Mouse (Mus musculus) lung, embryonic 14.5 days (tissue): ENCODE data around the gene Olfr906. TPM values are rescaled to one million over a fixed set of nuclear protein-coding genes. Genes with fewer than 3 reads are reported as not detected.

Experiments used
- ATAC-seq: fragments of 200-750 bp; cut with Nextera tagmentation; 2 replicates; pipeline ENCODE4 v1.8.0; 2017; ENCODE audit warnings: mild to moderate bottlenecking, moderate TSS enrichment, moderate library complexity; ENCODE audit not compliant: insufficient read depth
- DNase-seq: peaks from one replicate; pipeline ENCODE4 v3.0.0-alpha.2; 2015
- H3K27ac ChIP-seq: fragments of 300-500 bp; sonication (generic); 2 replicates; pipeline ENCODE4 v1.5.1; 2014; ENCODE audit warnings: low read depth, mild to moderate bottlenecking, moderate library complexity
- H3K27me3 ChIP-seq: fragments of 300-500 bp; sonication (generic); 2 replicates; pipeline ENCODE4 v1.6.1; 2014; ENCODE audit warnings: low read length, control low read depth; ENCODE audit not compliant: insufficient read depth
- H3K36me3 ChIP-seq: fragments of 300-500 bp; sonication (generic); 2 replicates; pipeline ENCODE4 v1.6.1; 2014; ENCODE audit warnings: control low read depth; ENCODE audit not compliant: insufficient read depth
- H3K4me1 ChIP-seq: fragments of 300-500 bp; sonication (generic); 2 replicates; pipeline ENCODE4 v1.6.1; 2014; ENCODE audit warnings: antibody characterized with exemption, control low read depth; ENCODE audit not compliant: insufficient read depth
- H3K4me2 ChIP-seq: fragments of 300-500 bp; sonication (generic); 2 replicates; pipeline ENCODE4 v1.6.1; 2014; ENCODE audit warnings: mild to moderate bottlenecking
- H3K4me3 ChIP-seq: fragments of 300-500 bp; sonication (generic); 2 replicates; pipeline ENCODE4 v1.5.1; 2014; ENCODE audit warnings: low read depth, low read length
- H3K9ac ChIP-seq: fragments of 300-500 bp; sonication (generic); 2 replicates; pipeline ENCODE4 v1.6.1; 2014
- H3K9me3 ChIP-seq: fragments of 300-500 bp; sonication (generic); 2 replicates; pipeline ENCODE4 v1.6.1; 2016; ENCODE audit warnings: low read depth, low read length, control low read depth
- CTCF ChIP-seq: IDR thresholded peaks from 2 replicates; pipeline ENCODE4 v1.5.1; 2016; ENCODE audit warnings: antibody characterized with exemption, low read depth
- WGBS: fragments of 180-500 bp; shearing (Covaris S2); extraction: QIAGEN DNeasy Blood & Tissue Kit; methylation state at CpG from one replicate; pipeline ENCODE4 v1.1.7; 2014; 5-methylcytosine and 5-hydroxymethylcytosine counted together
- polyA plus RNA-seq: library from polyadenylated mRNA; unstranded; fragments of >200 nt; fragmentation: Nextera tagmentation; extraction: Ambion mirVana; gene quantifications from 2 replicates; pipeline ENCODE4 v1.2.1, GENCODE M21; 2014

The Olfr906 gene
- polyA plus RNA-seq, result not detected in 2 replicates

- 81% methylated on average over 3 of the region's 3 CpGs for WGBS
- no peak for TF ChIP-seq CTCF
- no peak for ATAC-seq
Observed at GRCm38 (mm10) chr9:38486785-38487184, at the start of gene Olfr906. TSS of gene Olfr906 (plus strand) at chr9:38487085.

GRCm38 (mm10) chr9:38447352-38447751 lies 39.5 kb upstream of the Olfr906 start, which contains the start of gene Olfr902:
TSS of gene Olfr902 (plus strand) at chr9:38447652.
- no peak for DNase-seq
- no peak within 1 kb of the TSS for H3K9ac ChIP-seq
- no peaks in the 10 kb centered on the region for H3K36me3 ChIP-seq
- ATAC-seq, result no peak
- H3K4me2 ChIP-seq, result no peak within 1 kb of the TSS
- WGBS, result 86% methylated on average over 5 of the region's 5 CpGs
- H3K9me3 ChIP-seq, result no peaks in the 10 kb centered on the region
- no peaks in the 10 kb centered on the region for H3K4me1 ChIP-seq
- no peak within 1 kb of the TSS for H3K4me3 ChIP-seq
- no peaks in the 10 kb centered on the region for H3K27me3 ChIP-seq
- TF ChIP-seq CTCF, result no peak
- H3K27ac ChIP-seq, result no peak within 1 kb of the TSS

More at GRCm38 (mm10) chr9:38486785-38487184, at the start of gene Olfr906:
- Histone ChIP-seq H3K9ac (no peak within 1 kb of the TSS), H3K36me3 (no peaks in the 10 kb centered on the region), H3K4me2 (no peak within 1 kb of the TSS), H3K27me3 (no peaks in the 10 kb centered on the region), H3K4me1 (no peaks in the 10 kb centered on the region), H3K9me3 (no peaks in the 10 kb centered on the region), H3K4me3 (no peak within 1 kb of the TSS), H3K27ac (no peak within 1 kb of the TSS)
- no peak for DNase-seq

- Histone ChIP-seq H3K36me3 (no peaks in the 10 kb centered on the region), H3K27ac (no peak within 1 kb of the TSS), H3K4me3 (no peak within 1 kb of the TSS), H3K27me3 (no peaks in the 10 kb centered on the region), H3K9ac (no peak within 1 kb of the TSS), H3K4me1 (no peaks in the 10 kb centered on the region), H3K9me3 (no peaks in the 10 kb centered on the region), H3K4me2 (no peak within 1 kb of the TSS)
- DNase-seq (no peak), ATAC-seq (no peak)
- TF ChIP-seq CTCF, result no peak
Observed at GRCm38 (mm10) chr9:38462844-38463243, 24.0 kb upstream of the Olfr906 start, which contains the start of gene Olfr904. TSS of gene Olfr904 (plus strand) at chr9:38463144.

GRCm38 (mm10) chr9:38470807-38471206 lies 16.1 kb upstream of the Olfr906 start, which contains the start of gene Olfr905:
TSS of gene Olfr905 (plus strand) at chr9:38471107.
- no peak within 1 kb of the TSS for H3K4me2 ChIP-seq
- H3K27ac ChIP-seq, result no peak within 1 kb of the TSS
- DNase-seq (no peak), ATAC-seq (no peak)
- H3K4me3 ChIP-seq, result no peak within 1 kb of the TSS
- no peak within 1 kb of the TSS for H3K9ac ChIP-seq
- no peaks in the 10 kb centered on the region for H3K4me1 ChIP-seq
- TF ChIP-seq CTCF, result no peak
- H3K36me3 ChIP-seq, result no peaks in the 10 kb centered on the region
- H3K9me3 ChIP-seq, result no peaks in the 10 kb centered on the region
- no peaks in the 10 kb centered on the region for H3K27me3 ChIP-seq

GRCm38 (mm10) chr9:38495501-38495900 lies 8.6 kb downstream of the Olfr906 start, which contains the start of gene Olfr907:
TSS of gene Olfr907 (plus strand) at chr9:38495801.
- H3K4me2 ChIP-seq, result no peak within 1 kb of the TSS
- TF ChIP-seq CTCF, result no peak
- no peak within 1 kb of the TSS for H3K9ac ChIP-seq
- H3K27me3 ChIP-seq, result no peaks in the 10 kb centered on the region
- DNase-seq (no peak), ATAC-seq (no peak)
- no peak within 1 kb of the TSS for H3K4me3 ChIP-seq
- H3K27ac ChIP-seq, result no peak within 1 kb of the TSS
- H3K36me3 ChIP-seq, result no peaks in the 10 kb centered on the region
- WGBS, result 80% methylated on average over 2 of the region's 2 CpGs
- H3K4me1 ChIP-seq, result no peaks in the 10 kb centered on the region
- H3K9me3 ChIP-seq, result no peaks in the 10 kb centered on the region

- no peak overlapping the region for H3K27ac ChIP-seq
- DNase-seq (no peak), ATAC-seq (no peak)
- TF ChIP-seq CTCF, result no peak
- H3K9me3 ChIP-seq, result no peaks in the 10 kb centered on the region
- no peaks in the 10 kb centered on the region for H3K4me1 ChIP-seq
- no peaks in the 10 kb centered on the region for H3K27me3 ChIP-seq
- no peak overlapping the region for H3K9ac ChIP-seq
- no peak overlapping the region for H3K4me3 ChIP-seq
- no peaks in the 10 kb centered on the region for H3K36me3 ChIP-seq
- no peak overlapping the region for H3K4me2 ChIP-seq
- 67% methylated on average over 2 of the region's 2 CpGs for WGBS
Observed at GRCm38 (mm10) chr9:38512353-38512752, 25.5 kb downstream of the Olfr906 start.

GRCm38 (mm10) chr9:38521280-38521679 lies 34.4 kb downstream of the Olfr906 start, which contains the start of gene Olfr911-ps1:
TSS of gene Olfr911-ps1 (plus strand) at chr9:38521580.
- 62% methylated on average over 1 of the region's 1 CpGs for WGBS
- Histone ChIP-seq H3K27me3 (no peaks in the 10 kb centered on the region), H3K4me3 (no peak within 1 kb of the TSS), H3K36me3 (no peaks in the 10 kb centered on the region), H3K27ac (no peak within 1 kb of the TSS), H3K9me3 (no peaks in the 10 kb centered on the region), H3K9ac (no peak within 1 kb of the TSS), H3K4me1 (no peaks in the 10 kb centered on the region), H3K4me2 (no peak within 1 kb of the TSS)
- no peak for ATAC-seq
- TF ChIP-seq CTCF, result no peak
- no peak for DNase-seq
